Mouse (Mus musculus) heart, embryonic 13.5 days (tissue): ENCODE data around the gene Tanc1. TPM values are rescaled to one million over a fixed set of nuclear protein-coding genes. Genes with fewer than 3 reads are reported as not detected.

Source experiments
- ATAC-seq: fragments of 200-750 bp; cut with Nextera tagmentation; 2 replicates; pipeline ENCODE4 v1.8.0; 2017; ENCODE audit warnings: moderate TSS enrichment; ENCODE audit not compliant: insufficient number of reproducible peaks, low FRiP score, low TSS enrichment; ENCODE audit errors: extremely low read depth
- H3K27ac ChIP-seq: fragments of 300-500 bp; sonication (generic); replicated peaks from 2 replicates; pipeline ENCODE4 v1.5.1; 2015; ENCODE audit warnings: moderate library complexity, mild to moderate bottlenecking, inconsistent platforms
- H3K27me3 ChIP-seq: fragments of 300-500 bp; sonication (generic); replicated peaks from 2 replicates; pipeline ENCODE4 v1.6.1; 2015; ENCODE audit warnings: mild to moderate bottlenecking, inconsistent platforms
- H3K36me3 ChIP-seq: fragments of 300-500 bp; sonication (generic); 2 replicates; pipeline ENCODE4 v1.6.1; 2015; ENCODE audit warnings: mild to moderate bottlenecking, inconsistent platforms
- H3K4me1 ChIP-seq: fragments of 300-500 bp; sonication (generic); 2 replicates; pipeline ENCODE4 v1.6.1; 2015; ENCODE audit warnings: inconsistent platforms
- H3K4me2 ChIP-seq: fragments of 300-500 bp; sonication (generic); 2 replicates; pipeline ENCODE4 v1.6.1; 2015; ENCODE audit warnings: inconsistent platforms, mild to moderate bottlenecking, moderate library complexity
- H3K4me3 ChIP-seq: fragments of 300-500 bp; sonication (generic); 2 replicates; pipeline ENCODE4 v1.5.1; 2015; ENCODE audit warnings: moderate library complexity, mild to moderate bottlenecking, inconsistent platforms
- H3K9ac ChIP-seq: fragments of 300-500 bp; sonication (generic); 2 replicates; pipeline ENCODE4 v1.6.1; 2015; ENCODE audit warnings: inconsistent platforms, mild to moderate bottlenecking, moderate library complexity
- H3K9me3 ChIP-seq: fragments of 300-500 bp; sonication (generic); 2 replicates; pipeline ENCODE4 v1.6.1; 2016; ENCODE audit warnings: inconsistent platforms
- WGBS: fragments of 180-500 bp; shearing (Covaris S2); methylation state at CpG from one replicate; pipeline ENCODE4 v1.1.7; 2015; ENCODE audit warnings: mixed read lengths; 5-methylcytosine and 5-hydroxymethylcytosine counted together
- polyA plus RNA-seq: library from polyadenylated mRNA; unstranded; fragments of >200 nt; fragmentation: Nextera tagmentation; extraction: Ambion mirVana; gene quantifications from 2 replicates; pipeline ENCODE4 v1.2.1, GENCODE M21; 2015

The Tanc1 gene
- polyA plus RNA-seq, 1 experiment from 2014 or later: 25.0 TPM

DNA sequence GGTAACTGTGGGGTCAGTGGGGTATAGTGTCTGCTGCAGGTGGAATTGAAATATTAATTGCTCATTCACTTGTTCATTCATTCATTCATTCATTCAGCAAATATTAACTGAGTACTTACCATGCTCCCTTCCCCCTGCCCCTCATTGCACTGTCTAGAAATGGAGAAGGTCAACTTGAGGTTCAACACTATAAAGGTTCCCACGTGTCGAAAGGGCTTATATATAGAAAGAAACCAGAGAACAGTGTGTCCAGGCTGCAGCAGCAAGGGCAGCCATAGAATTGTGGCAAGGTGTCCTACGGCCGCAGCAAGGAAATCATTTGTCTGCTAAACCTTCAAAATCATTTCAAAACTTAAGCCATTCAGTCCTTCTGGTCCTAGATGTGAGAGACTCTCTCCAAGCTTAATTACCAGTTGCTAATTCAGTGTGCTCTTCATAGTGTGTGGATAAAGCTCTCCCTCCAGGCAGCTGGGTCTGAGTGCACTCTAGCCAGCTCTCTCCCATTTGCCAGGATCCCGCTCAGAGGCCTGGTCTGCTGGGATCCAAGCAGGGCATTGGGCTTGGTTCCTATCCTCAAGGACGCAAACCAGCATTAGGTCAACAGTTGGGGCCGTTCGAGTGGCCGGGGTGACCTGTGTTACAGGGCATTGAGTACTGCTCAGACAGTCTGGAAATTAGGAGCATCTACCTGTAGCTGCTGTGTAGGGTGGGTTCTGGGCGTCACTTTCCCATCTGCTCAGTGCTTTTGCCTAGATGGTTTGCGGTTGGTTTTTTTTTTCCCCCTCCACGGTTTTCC is 172.2 kb downstream of the Tanc1 start:
- Histone ChIP-seq H3K4me3 (no peak overlapping the region), H3K4me2 (no peak overlapping the region), H3K36me3 (peaks cover 39% of the 10 kb centered on the region), H3K4me1 (peaks cover 48% of the 10 kb centered on the region), H3K9me3 (no peaks in the 10 kb centered on the region), H3K27me3 (no peaks in the 10 kb centered on the region), H3K9ac (no peak overlapping the region), H3K27ac (peak overlapping the region; percentile 55; the same call in 1 of the 2 replicates)
- ATAC-seq: no peak; the same call in 1 of the 2 replicates
- WGBS: 70% methylated on average over 12 of the region's 12 CpGs

DNA sequence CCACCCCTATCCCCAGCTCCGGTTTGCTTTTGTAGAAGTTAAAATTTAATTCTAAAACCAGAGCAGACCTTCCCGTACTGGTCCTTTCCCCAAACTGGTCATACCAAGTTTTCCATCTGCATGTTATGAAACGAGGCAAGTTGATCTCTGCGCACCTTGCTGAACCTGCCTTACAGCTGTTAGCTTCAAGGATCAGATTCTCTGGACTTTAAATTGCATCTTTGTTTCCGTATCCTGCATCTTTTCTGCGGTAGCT is 172.7 kb downstream of the Tanc1 start:
- Histone ChIP-seq H3K27me3 (no peaks in the 10 kb centered on the region), H3K4me3 (no peak overlapping the region), H3K4me1 (peaks cover 47% of the 10 kb centered on the region), H3K9me3 (no peaks in the 10 kb centered on the region), H3K9ac (no peak overlapping the region), H3K27ac (no peak overlapping the region; the same call in 1 of the 2 replicates), H3K36me3 (peaks cover 35% of the 10 kb centered on the region), H3K4me2 (no peak overlapping the region)
- WGBS: 87% methylated on average over 6 of the region's 6 CpGs
- ATAC-seq: no peak

DNA sequence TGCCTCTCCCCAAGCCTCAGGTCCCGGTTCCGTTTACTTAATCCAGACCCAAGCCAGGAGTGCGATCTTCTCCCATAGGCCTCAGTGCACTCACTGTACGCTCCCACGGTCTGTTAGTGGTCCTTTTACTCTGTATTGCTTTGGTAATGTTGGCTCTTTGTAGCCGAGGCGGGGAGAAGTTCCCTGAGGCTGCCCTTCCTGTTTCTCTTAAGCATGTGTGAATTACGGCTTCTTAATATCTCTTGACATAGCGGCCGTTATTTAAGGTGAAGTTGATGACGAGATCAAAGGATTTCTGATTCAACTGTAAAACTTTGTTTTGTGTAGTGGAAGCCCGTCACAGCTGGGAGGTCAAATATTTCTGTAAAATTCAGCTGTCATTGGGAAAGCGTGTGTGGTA is 173.8 kb downstream of the Tanc1 start:
- no peak overlapping the region for H3K4me3 ChIP-seq
- no peak overlapping the region for H3K27ac ChIP-seq
- H3K9me3 ChIP-seq: no peaks in the 10 kb centered on the region
- H3K9ac ChIP-seq: no peak overlapping the region
- no peak overlapping the region for H3K4me2 ChIP-seq
- peaks cover 45% of the 10 kb centered on the region for H3K4me1 ChIP-seq
- 74% methylated on average over 13 of the region's 13 CpGs for WGBS
- no peak for ATAC-seq
- peaks cover 33% of the 10 kb centered on the region for H3K36me3 ChIP-seq
- no peaks in the 10 kb centered on the region for H3K27me3 ChIP-seq

DNA sequence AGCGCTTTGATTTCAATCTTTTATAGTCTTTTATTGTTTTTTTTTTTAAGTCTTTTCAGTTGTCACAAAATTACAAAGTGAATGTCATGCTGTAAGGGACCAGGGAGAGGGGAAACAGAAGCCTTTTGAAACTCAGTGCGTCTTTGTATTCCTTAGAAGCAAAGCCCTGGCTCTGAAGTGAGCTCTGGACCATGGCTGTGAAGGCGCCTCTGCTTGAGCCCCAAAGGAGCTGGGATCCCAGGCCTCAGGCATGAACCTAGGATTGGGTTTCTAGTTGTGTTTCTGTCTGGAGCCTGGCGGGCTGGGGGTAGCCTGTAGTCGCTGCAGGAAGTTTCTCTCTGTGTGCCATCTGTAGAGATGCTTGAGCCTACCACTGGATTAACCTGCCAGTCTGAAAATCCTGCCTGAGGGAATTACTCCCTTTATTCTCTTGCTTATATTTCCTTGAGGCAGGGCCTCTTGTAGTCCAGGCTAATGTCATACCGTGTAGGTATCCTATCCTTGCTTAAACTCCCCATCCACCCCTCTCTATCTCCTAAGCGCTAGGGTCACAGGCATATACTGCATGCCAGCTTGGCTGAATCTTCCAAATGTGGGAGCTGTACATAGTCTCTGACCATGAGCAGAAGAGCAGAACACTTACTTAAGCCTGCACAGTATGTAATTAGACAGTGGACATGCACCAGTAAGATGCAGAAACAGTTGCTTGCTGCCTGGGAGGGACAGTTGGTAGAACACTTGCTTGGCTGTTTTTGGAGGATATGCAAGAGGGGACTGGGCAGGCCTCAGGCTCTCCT is 177.1 kb downstream of the Tanc1 start:
- peaks cover 66% of the 10 kb centered on the region for H3K36me3 ChIP-seq
- H3K9me3 ChIP-seq: no peaks in the 10 kb centered on the region
- 84% methylated on average over 7 of the region's 7 CpGs for WGBS
- H3K4me2 ChIP-seq: no peak overlapping the region
- no peak for ATAC-seq
- H3K4me3 ChIP-seq: no peak overlapping the region
- H3K27me3 ChIP-seq: no peaks in the 10 kb centered on the region
- H3K27ac ChIP-seq: no peak overlapping the region
- H3K4me1 ChIP-seq: peaks cover 23% of the 10 kb centered on the region
- H3K9ac ChIP-seq: no peak overlapping the region

DNA sequence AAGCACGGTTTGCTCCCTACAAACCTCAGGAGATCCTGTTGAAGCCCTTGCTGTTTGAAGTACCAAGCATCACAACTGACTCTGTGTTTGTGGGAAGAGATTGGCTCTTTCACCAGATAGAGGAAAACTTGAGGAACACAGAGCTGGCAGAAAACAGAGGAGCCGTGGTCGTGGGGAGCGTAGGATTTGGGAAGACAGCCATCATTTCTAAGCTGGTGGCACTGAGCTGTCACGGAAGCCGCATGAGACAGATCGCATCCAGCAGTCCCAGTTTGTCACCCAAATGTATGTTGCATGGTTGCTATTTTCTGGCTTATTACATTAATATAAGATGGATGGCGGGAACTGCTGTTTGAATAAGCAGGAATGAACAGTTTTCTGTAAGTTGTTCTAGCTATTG is 179.8 kb downstream of the Tanc1 start:
- Histone ChIP-seq H3K27ac (no peak overlapping the region), H3K9me3 (no peaks in the 10 kb centered on the region), H3K4me1 (peaks cover 16% of the 10 kb centered on the region), H3K9ac (no peak overlapping the region), H3K4me2 (no peak overlapping the region), H3K36me3 (peaks cover 77% of the 10 kb centered on the region), H3K4me3 (no peak overlapping the region), H3K27me3 (no peaks in the 10 kb centered on the region)
- no peak for ATAC-seq
- WGBS: 91% methylated on average over 8 of the region's 8 CpGs

DNA sequence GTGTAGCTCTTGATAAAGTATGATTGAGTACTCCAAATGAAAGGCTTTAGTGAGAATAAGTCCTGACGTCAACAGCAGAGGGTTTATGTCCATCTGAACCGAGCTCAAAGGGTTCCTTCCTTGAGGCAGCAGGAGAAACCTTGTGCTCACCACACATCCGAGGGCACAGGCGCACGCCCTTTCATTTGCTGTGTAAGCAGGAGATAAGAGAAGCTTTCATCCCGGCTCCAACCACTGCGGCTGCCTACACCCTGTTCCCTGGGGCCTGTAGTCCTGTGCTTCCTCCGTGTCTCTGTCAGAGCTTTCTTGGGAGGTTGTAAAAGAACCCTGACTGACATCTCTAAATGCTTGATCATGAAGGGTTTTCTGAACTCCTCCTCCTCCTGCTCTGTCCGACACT is 181.5 kb downstream of the Tanc1 start:
- no peak overlapping the region for H3K27ac ChIP-seq
- no peak overlapping the region for H3K4me3 ChIP-seq
- no peak overlapping the region for H3K4me2 ChIP-seq
- no peaks in the 10 kb centered on the region for H3K27me3 ChIP-seq
- H3K9me3 ChIP-seq: no peaks in the 10 kb centered on the region
- H3K36me3 ChIP-seq: peaks cover 72% of the 10 kb centered on the region
- 29% methylated on average over 9 of the region's 9 CpGs for WGBS
- no peak overlapping the region for H3K9ac ChIP-seq
- H3K4me1 ChIP-seq: peaks cover 16% of the 10 kb centered on the region
- ATAC-seq: no peak

DNA sequence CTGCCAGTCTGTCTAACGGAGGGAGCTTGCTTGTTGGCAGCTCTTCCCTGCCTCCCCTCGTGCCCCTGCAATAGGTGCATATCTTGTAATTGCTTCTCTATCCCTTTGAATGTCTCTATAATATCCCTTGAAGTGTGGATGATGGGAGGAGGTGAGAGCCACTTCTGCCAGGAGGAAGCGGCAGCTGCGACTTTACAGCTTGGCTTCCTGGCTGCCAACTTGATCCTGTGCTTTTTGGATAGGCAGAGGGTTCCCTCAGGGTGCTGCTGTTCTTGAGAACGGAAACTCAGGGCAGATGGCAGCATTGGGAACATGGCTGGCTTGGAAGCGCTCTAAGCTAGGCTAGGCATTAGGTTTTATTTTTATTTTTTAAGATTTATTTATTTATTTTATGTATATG is 183.0 kb downstream of the Tanc1 start:
- no peak overlapping the region for H3K27ac ChIP-seq
- no peaks in the 10 kb centered on the region for H3K27me3 ChIP-seq
- peaks cover 87% of the 10 kb centered on the region for H3K36me3 ChIP-seq
- no peak overlapping the region for H3K4me3 ChIP-seq
- no peak overlapping the region for H3K4me2 ChIP-seq
- H3K9me3 ChIP-seq: no peaks in the 10 kb centered on the region
- ATAC-seq: no peak
- 89% methylated on average over 6 of the region's 6 CpGs for WGBS
- no peak overlapping the region for H3K9ac ChIP-seq
- H3K4me1 ChIP-seq: peaks cover 25% of the 10 kb centered on the region

DNA sequence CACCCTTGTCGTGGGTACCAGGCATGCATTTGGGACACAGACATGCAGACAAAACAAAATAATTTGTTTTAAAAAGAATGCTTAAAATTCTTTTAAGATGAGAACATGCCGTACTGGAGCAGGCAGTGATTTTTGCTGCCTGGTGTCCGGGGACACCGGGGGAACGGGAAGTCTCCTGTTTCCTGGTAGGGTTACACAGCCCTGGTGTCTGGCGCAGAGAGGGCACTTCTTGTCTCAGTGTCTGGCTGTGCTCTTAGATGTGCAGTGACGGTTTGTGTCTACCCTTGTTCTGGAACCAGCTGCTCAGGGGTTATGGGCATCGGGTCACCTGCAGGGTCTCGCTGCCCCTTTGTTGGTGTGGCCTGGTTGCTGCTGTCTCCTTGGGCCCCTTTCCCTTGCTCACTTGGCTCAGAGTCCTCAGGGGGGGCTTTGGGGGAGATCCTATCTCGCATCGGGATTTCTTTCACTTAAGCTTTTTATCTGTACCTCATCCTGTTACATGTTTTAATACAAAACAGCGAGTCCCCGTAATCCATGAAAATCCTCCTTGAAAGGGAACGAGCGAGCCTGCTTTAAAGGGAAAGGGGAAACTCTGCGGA is 187.2 kb downstream of the Tanc1 start:
- WGBS: 60% methylated on average over 16 of the region's 16 CpGs
- H3K36me3 ChIP-seq: peaks cover 87% of the 10 kb centered on the region

DNA sequence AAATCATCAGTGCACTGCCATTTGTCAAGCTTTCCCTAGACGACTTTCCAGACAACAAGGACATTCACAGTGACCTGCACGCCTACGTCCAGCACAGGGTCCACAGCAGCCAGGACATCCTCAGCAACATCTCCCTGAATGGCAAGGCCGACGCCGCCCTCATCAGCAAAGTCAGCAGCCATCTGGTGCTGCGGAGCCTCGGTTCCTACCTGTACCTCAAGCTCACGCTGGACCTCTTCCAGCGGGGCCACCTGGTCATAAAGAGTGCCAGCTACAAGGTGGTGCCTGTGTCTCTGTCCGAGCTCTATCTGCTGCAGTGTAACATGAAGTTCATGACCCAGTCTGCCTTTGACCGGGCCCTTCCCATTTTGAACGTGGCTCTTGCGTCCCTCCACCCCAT is 187.7 kb downstream of the Tanc1 start:
- H3K4me1 ChIP-seq: peaks cover 28% of the 10 kb centered on the region
- no peak overlapping the region for H3K9ac ChIP-seq
- no peaks in the 10 kb centered on the region for H3K27me3 ChIP-seq
- WGBS: 65% methylated on average over 14 of the region's 14 CpGs
- H3K4me3 ChIP-seq: no peak overlapping the region
- no peak overlapping the region for H3K4me2 ChIP-seq
- no peak overlapping the region for H3K27ac ChIP-seq
- no peak for ATAC-seq
- peaks cover 87% of the 10 kb centered on the region for H3K36me3 ChIP-seq
- no peaks in the 10 kb centered on the region for H3K9me3 ChIP-seq

More for the DNA sequence above, 187.2 kb downstream of the Tanc1 start:
- peaks cover 28% of the 10 kb centered on the region for H3K4me1 ChIP-seq
- H3K4me3 ChIP-seq: no peak overlapping the region
- H3K27ac ChIP-seq: peak overlapping the region; percentile 39
- no peak overlapping the region for H3K4me2 ChIP-seq
- H3K9me3 ChIP-seq: no peaks in the 10 kb centered on the region
- no peaks in the 10 kb centered on the region for H3K27me3 ChIP-seq
- ATAC-seq: no peak
- H3K9ac ChIP-seq: peak overlapping the region; percentile 9; the same call in 1 of the 2 replicates

DNA sequence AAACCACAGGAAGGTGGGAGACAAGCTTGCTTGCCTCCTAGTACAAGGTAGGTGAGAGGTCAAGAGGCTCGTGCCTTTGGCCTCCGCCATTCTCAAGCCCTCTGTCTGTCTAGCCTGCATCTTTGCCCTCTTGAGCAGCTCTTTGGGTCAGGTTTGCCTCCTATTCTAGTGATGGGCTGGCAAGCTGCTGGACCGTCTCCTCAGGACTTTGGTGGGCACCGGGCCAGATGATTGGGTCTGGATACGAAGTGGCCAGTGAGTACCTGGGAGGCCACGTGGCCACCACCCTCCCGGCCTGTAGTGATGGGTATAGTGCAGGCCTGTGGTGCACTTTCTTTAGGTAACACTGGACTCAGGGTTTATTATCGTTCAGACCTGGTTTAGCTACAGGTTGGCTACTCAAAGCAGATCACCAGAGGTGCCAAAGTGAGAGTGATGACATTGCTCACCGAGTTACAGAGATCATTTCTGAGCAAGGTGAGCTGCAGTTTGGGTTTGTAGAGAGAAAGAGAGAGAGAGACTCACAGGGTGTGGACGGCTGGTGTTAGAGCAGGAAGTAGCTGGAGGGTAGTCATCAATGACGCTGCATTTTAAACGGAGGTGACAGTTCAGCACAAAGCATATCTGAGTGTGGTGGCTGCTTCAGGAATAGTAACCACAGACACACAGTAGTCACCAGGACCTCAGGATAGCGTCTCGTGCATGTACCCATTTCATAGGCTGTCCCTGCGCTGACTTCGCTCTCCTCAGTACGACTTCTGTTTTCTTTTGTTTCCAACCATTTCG is 188.8 kb downstream of the Tanc1 start:
- 86% methylated on average over 18 of the region's 18 CpGs for WGBS
- ATAC-seq: no peak
- no peaks in the 10 kb centered on the region for H3K27me3 ChIP-seq
- H3K9ac ChIP-seq: no peak overlapping the region
- no peak overlapping the region for H3K4me2 ChIP-seq
- no peak overlapping the region for H3K4me3 ChIP-seq
- H3K4me1 ChIP-seq: peaks cover 32% of the 10 kb centered on the region
- peaks cover 80% of the 10 kb centered on the region for H3K36me3 ChIP-seq
- H3K9me3 ChIP-seq: no peaks in the 10 kb centered on the region
- H3K27ac ChIP-seq: no peak overlapping the region
